Mouse (Mus musculus) stomach, postnatal 0 days (tissue): ENCODE data around the gene Dnajb13.

Experiments used
- CTCF ChIP-seq: IDR thresholded peaks from 2 replicates; pipeline ENCODE4 v1.5.1; 2016; ENCODE audit warnings: antibody characterized with exemption, low read depth, mild to moderate bottlenecking, moderate library complexity
- EP300 ChIP-seq: optimal IDR thresholded peaks from 2 replicates; pipeline ENCODE3; 2016; ENCODE audit warnings: antibody characterized with exemption

DNA sequence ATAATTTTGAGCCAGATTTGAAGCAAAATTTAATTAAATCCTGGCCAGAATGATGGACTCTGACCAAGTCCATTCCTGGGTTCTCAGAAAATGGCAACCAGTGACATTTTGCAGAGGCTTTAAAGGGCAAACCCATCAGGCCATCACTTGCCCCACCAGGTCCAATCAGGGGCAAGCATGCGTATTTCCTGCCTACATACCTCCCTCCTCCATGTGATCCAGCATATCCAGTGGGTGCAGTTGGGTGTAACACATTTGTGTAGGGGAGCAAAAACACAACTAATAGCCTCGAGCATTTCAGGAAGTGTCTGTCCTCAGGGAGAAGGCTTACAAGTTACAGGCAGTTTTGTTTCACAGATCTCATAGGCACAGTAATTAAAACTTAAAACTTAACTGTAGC, 27.5 kb downstream of the Dnajb13 start:
- TF ChIP-seq CTCF (no peak), EP300 (no peak)
